Mouse (Mus musculus): ENCODE data around the gene Rnf213.
"Not testable (repeated sequence)": the region's sequence is repeated elsewhere in the genome, so short reads cannot be mapped to it uniquely, and the experiment has no call there.

Rnf213 gene

GRCm38 (mm10) chr11:119392800-119393482 is at the start of gene Rnf213:
TSS of gene Rnf213 (plus strand) at chr11:119393100.
- CTCF ChIA-PET = no interaction called here

GRCm38 (mm10) chr11:119344178-119344577 is 48.7 kb upstream of the Rnf213 start:
- CTCF ChIA-PET = no interaction called here

- CTCF ChIA-PET = no interaction called here
These were observed 48.0 kb upstream of the Rnf213 start for GRCm38 (mm10) chr11:119344865-119345264.

- CTCF ChIA-PET = no interaction called here
These were observed 45.8 kb upstream of the Rnf213 start for GRCm38 (mm10) chr11:119347125-119347524.

GRCm38 (mm10) chr11:119352113-119352512 is 40.8 kb upstream of the Rnf213 start:
- CTCF ChIA-PET = interaction anchor here (0.6 to 0.7 kb wide), 3 partner anchors 41 to 876 kb away, joined by 3 to 6 read pairs (median 4); no protein-coding TSS in a partner anchor

- CTCF ChIA-PET = no interaction called here
These were observed 39.0 kb upstream of the Rnf213 start for GRCm38 (mm10) chr11:119353946-119354345.

- CTCF ChIA-PET = no interaction called here
These were observed 38.0 kb upstream of the Rnf213 start for GRCm38 (mm10) chr11:119354798-119355442.

GRCm38 (mm10) chr11:119355443-119356385 is 37.2 kb upstream of the Rnf213 start, which contains the start of the genes Sgsh and Slc26a11:
TSS of gene Sgsh (minus strand) at chr11:119355536.
TSS of gene Slc26a11 (plus strand) at chr11:119355557.
- CTCF ChIA-PET = interaction anchor here (0.7 kb wide), 1 partner anchor 1039 kb away, joined by 5 read pairs; no protein-coding TSS in a partner anchor

- CTCF ChIA-PET = no interaction called here
These were observed 33.8 kb upstream of the Rnf213 start for GRCm38 (mm10) chr11:119359089-119359488.

GRCm38 (mm10) chr11:119362769-119363533 is 29.9 kb upstream of the Rnf213 start:
- CTCF ChIA-PET = interaction anchor here (0.6 to 2.0 kb wide), 4 partner anchors 9 to 1256 kb away, joined by 3 to 6 read pairs (median 4); no protein-coding TSS in a partner anchor

GRCm38 (mm10) chr11:119363534-119364145 is 29.3 kb upstream of the Rnf213 start:
- CTCF ChIA-PET = interaction anchor here (0.6 to 2.0 kb wide), 4 partner anchors 9 to 1256 kb away, joined by 3 to 6 read pairs (median 4); no protein-coding TSS in a partner anchor

GRCm38 (mm10) chr11:119375425-119375824 is 17.5 kb upstream of the Rnf213 start:
- CTCF ChIA-PET = no interaction called here

GRCm38 (mm10) chr11:119377326-119377725 is 15.6 kb upstream of the Rnf213 start:
- CTCF ChIA-PET = interaction anchor here (0.7 kb wide), 1 partner anchor 57 kb away, joined by 3 read pairs; no protein-coding TSS in a partner anchor

GRCm38 (mm10) chr11:119378551-119378950 is 14.3 kb upstream of the Rnf213 start:
- CTCF ChIA-PET = interaction anchor here (1.3 kb wide), 1 partner anchor 10 kb away, joined by 3 read pairs; no protein-coding TSS in a partner anchor

- CTCF ChIA-PET = no interaction called here
These were observed 11.1 kb upstream of the Rnf213 start for GRCm38 (mm10) chr11:119381631-119382337.

GRCm38 (mm10) chr11:119382338-119382850 is 10.5 kb upstream of the Rnf213 start:
- CTCF ChIA-PET = no interaction called here

GRCm38 (mm10) chr11:119384904-119385303 is 8.0 kb upstream of the Rnf213 start:
- CTCF ChIA-PET = no interaction called here

- CTCF ChIA-PET = no interaction called here
These were observed 6.6 kb upstream of the Rnf213 start for GRCm38 (mm10) chr11:119386306-119386705.

- CTCF ChIA-PET = not testable (repeated sequence)
These were observed 5.6 kb upstream of the Rnf213 start for GRCm38 (mm10) chr11:119387273-119387672.

- CTCF ChIA-PET = no interaction called here
These were observed 3.0 kb upstream of the Rnf213 start for GRCm38 (mm10) chr11:119389851-119390270.
